Mouse (Mus musculus) lung, postnatal 0 days (tissue): Measurements from ENCODE around the gene Ggn. TPM values are rescaled to one million over a fixed set of nuclear protein-coding genes. Genes with fewer than 3 reads are reported as not detected.
A peak's percentile ranks its signal among the peaks of the same experiment; 100 is the strongest.
"Not testable (repeated sequence)": the region's sequence is repeated elsewhere in the genome, so short reads cannot be mapped to it uniquely, and the experiment has no call there.

ENCODE experiments used
- ATAC-seq: fragments of 200-750 bp; cut with Nextera tagmentation; 2 replicates; pipeline ENCODE4 v1.8.0; 2017; ENCODE audit warnings: moderate library complexity
- DNase-seq: peaks from one replicate; pipeline ENCODE4 v3.0.0-alpha.2; 2016; ENCODE audit warnings: low spot score
- H3K27ac ChIP-seq: fragments of 300-500 bp; sonication (generic); 2 replicates; pipeline ENCODE4 v1.5.1; 2014; ENCODE audit warnings: antibody characterized with exemption, mild to moderate bottlenecking, low read length, mixed read lengths
- H3K27me3 ChIP-seq: fragments of 300-500 bp; sonication (generic); replicated peaks from 2 replicates; pipeline ENCODE4 v1.6.1; 2014; ENCODE audit warnings: low read length, mixed read lengths; ENCODE audit not compliant: insufficient read depth
- H3K36me3 ChIP-seq: fragments of 300-500 bp; sonication (generic); 2 replicates; pipeline ENCODE4 v1.6.1; 2014; ENCODE audit warnings: low read length, mixed read lengths; ENCODE audit not compliant: insufficient read depth
- H3K4me1 ChIP-seq: fragments of 300-500 bp; sonication (generic); 2 replicates; pipeline ENCODE4 v1.6.1; 2014; ENCODE audit warnings: antibody characterized with exemption, low read depth, low read length, mixed read lengths; ENCODE audit not compliant: insufficient read depth
- H3K4me2 ChIP-seq: fragments of 300-500 bp; sonication (generic); replicated peaks from 2 replicates; pipeline ENCODE4 v1.6.1; 2014; ENCODE audit warnings: low read depth, mild to moderate bottlenecking, low read length, moderate library complexity, mixed read lengths
- H3K4me3 ChIP-seq: fragments of 300-500 bp; sonication (generic); 2 replicates; pipeline ENCODE4 v1.5.1; 2014; ENCODE audit warnings: low read depth, low read length
- H3K9ac ChIP-seq: fragments of 300-500 bp; sonication (generic); replicated peaks from 2 replicates; pipeline ENCODE4 v1.6.1; 2014; ENCODE audit warnings: low read depth, mild to moderate bottlenecking
- H3K9me3 ChIP-seq: fragments of 300-500 bp; sonication (generic); 2 replicates; pipeline ENCODE4 v1.6.1; 2016; ENCODE audit warnings: low read length, mixed read lengths
- CTCF ChIP-seq: IDR thresholded peaks from 2 replicates; pipeline ENCODE4 v1.5.1; 2016; ENCODE audit warnings: antibody characterized with exemption, mild to moderate bottlenecking
- EP300 ChIP-seq: IDR thresholded peaks from 2 replicates; pipeline ENCODE4 v1.6.1; 2016; ENCODE audit warnings: antibody characterized with exemption, mild to moderate bottlenecking, control low read depth
- WGBS: fragments of 180-500 bp; shearing (Covaris S2); extraction: QIAGEN DNeasy Blood & Tissue Kit; methylation state at CpG from one replicate; pipeline ENCODE4 v1.1.7; 2014; 5-methylcytosine and 5-hydroxymethylcytosine counted together
- polyA plus RNA-seq: library from polyadenylated mRNA; unstranded; fragments of >200 nt; fragmentation: Nextera tagmentation; extraction: Ambion mirVana; gene quantifications from 2 replicates; pipeline ENCODE4 v1.2.1, GENCODE M21; 2015

Ggn gene
- polyA plus RNA-seq, 1 experiment from 2014 or later = 0.44 TPM

GRCm38 (mm10) chr7:29202577-29202976, 32.6 kb downstream of the Ggn start:
- DNase-seq = no peak
- H3K27me3 ChIP-seq = no peaks in the 10 kb centered on the region
- H3K9ac ChIP-seq = no peak overlapping the region
- no peak overlapping the region for H3K4me2 ChIP-seq
- no peaks in the 10 kb centered on the region for H3K4me1 ChIP-seq
- no peak for ATAC-seq
- no peak overlapping the region for H3K27ac ChIP-seq
- no peak overlapping the region for H3K4me3 ChIP-seq
- no peaks in the 10 kb centered on the region for H3K36me3 ChIP-seq
- H3K9me3 ChIP-seq = no peaks in the 10 kb centered on the region
- TF ChIP-seq CTCF = no peak
- TF ChIP-seq EP300 = no peak
- 77% methylated on average over 6 of the region's 6 CpGs for WGBS

- not testable (repeated sequence) for H3K9me3 ChIP-seq, H3K36me3 ChIP-seq, H3K27me3 ChIP-seq, H3K4me1 ChIP-seq
- ATAC-seq (peak; percentile 63), DNase-seq (peak; percentile 75)
- H3K4me2 ChIP-seq = peak overlapping the region; percentile 49
- 24% methylated on average over 15 of the region's 15 CpGs for WGBS
- peak overlapping the region; percentile 27 for H3K4me3 ChIP-seq
- 0 out of 2 replicates have a peak overlapping the region, but pooled peaks have one; percentile 32 for H3K9ac ChIP-seq
- H3K27ac ChIP-seq = peak overlapping the region; percentile 88
These were observed 41.0 kb downstream of the Ggn start for GRCm38 (mm10) chr7:29211013-29211412.

- Histone ChIP-seq H3K27ac (peak overlapping the region; percentile 88), H3K36me3 (no peaks in the 10 kb centered on the region), H3K27me3 (no peaks in the 10 kb centered on the region), H3K4me2 (peak overlapping the region; percentile 49), H3K9me3 (no peaks in the 10 kb centered on the region), H3K4me1 (no peaks in the 10 kb centered on the region), H3K4me3 (peak overlapping the region; percentile 27), H3K9ac (peak overlapping the region; percentile 32; the same call in 1 of the 2 replicates)
- DNase-seq (peak; percentile 96), ATAC-seq (peak; percentile 91)
- TF ChIP-seq CTCF (no peak), EP300 (no peak)
- WGBS = 6% methylated on average over 34 of the region's 34 CpGs
These were observed 41.6 kb downstream of the Ggn start for GRCm38 (mm10) chr7:29211415-29212198.

- H3K4me3 ChIP-seq = peak overlapping the region; percentile 27
- no peaks in the 10 kb centered on the region for H3K4me1 ChIP-seq
- TF ChIP-seq EP300 (no peak), CTCF (no peak)
- peak overlapping the region; percentile 49 for H3K4me2 ChIP-seq
- no peaks in the 10 kb centered on the region for H3K36me3 ChIP-seq
- no peaks in the 10 kb centered on the region for H3K9me3 ChIP-seq
- WGBS = 21% methylated on average over 26 of the region's 26 CpGs
- ATAC-seq = no peak
- H3K27ac ChIP-seq = peak overlapping the region; percentile 88
- no peaks in the 10 kb centered on the region for H3K27me3 ChIP-seq
- DNase-seq = peak; percentile 58
- peak overlapping the region; percentile 32; the same call in 1 of the 2 replicates for H3K9ac ChIP-seq
These were observed 42.3 kb downstream of the Ggn start for GRCm38 (mm10) chr7:29212199-29212765.

GRCm38 (mm10) chr7:29212775-29213560, 43.0 kb downstream of the Ggn start:
- H3K4me1 ChIP-seq, H3K4me2 ChIP-seq, H3K27me3 ChIP-seq, H3K9ac ChIP-seq, DNase-seq, H3K36me3 ChIP-seq, H3K9me3 ChIP-seq, ATAC-seq, H3K4me3 ChIP-seq, H3K27ac ChIP-seq: not testable (repeated sequence)
- WGBS = 26% methylated on average over 40 of the region's 40 CpGs

- 9% methylated on average over 20 of the region's 20 CpGs for WGBS
- Histone ChIP-seq H3K9ac (no peak within 1 kb of the TSS), H3K4me1 (no peaks in the 10 kb centered on the region), H3K4me2 (no peak within 1 kb of the TSS), H3K9me3 (no peaks in the 10 kb centered on the region), H3K27me3 (no peaks in the 10 kb centered on the region), H3K27ac (no peak within 1 kb of the TSS), H3K4me3 (no peak within 1 kb of the TSS), H3K36me3 (no peaks in the 10 kb centered on the region)
- DNase-seq (peak; percentile 61), ATAC-seq (peak; percentile 30)
- TF ChIP-seq EP300 (no peak), CTCF (no peak)
These were observed 43.7 kb downstream of the Ggn start, which contains the start of gene Catsperg1 for GRCm38 (mm10) chr7:29213675-29214082. Gene Catsperg1 (minus strand): TSS chr7:29214035.
